In genomic region chr4:129161581-129162255, GRCm38 (mm10) we compare ENCODE assay signal across 31 mouse cellular contexts. TPM values are rescaled to one million over a fixed set of nuclear protein-coding genes. Genes with fewer than 3 reads are reported as not detected.
A peak's percentile ranks its signal among the peaks of the same experiment; 100 is the strongest.
DNase-seq lines count a peak whose midpoint lies in the region; ATAC-seq and TF ChIP-seq lines count a peak whose summit lies in the region.
"Had no signal": no experiment of that assay in that cellular context is flagged by ENCODE, and none has a peak within 500 bp of the region (broad histone marks: within the 10 kb centered on the region; RNA-seq: fewer than 3 reads in every experiment).

No protein-coding gene starts in this region.

- TF ChIP-seq CTCF in intestine, postnatal 0 days (IDR thresholded peaks at IDR 0.05; ENCODE audit: low read depth), result no peak
- TF ChIP-seq CTCF in cerebellum, adult 2 months (IDR thresholded peaks at IDR 0.05; ENCODE audit: borderline replicate concordance, insufficient read depth, low read depth, low read length), result no peak

- TF ChIP-seq POLR2A in cerebellum, adult 2 months (IDR thresholded peaks at IDR 0.05; ENCODE audit: borderline replicate concordance, insufficient read depth, low read length), result no peak

- H3K4me2 ChIP-seq in intestine, postnatal 0 days (replicated peaks; ENCODE audit: low read depth), result no peak overlapping the region
- no peak overlapping the region for H3K4me2 ChIP-seq in intestine, embryonic 15.5 days (replicated peaks)
- H3K4me2 ChIP-seq in midbrain, embryonic 16.5 days (ENCODE audit: low read length), result no peak overlapping the region
- H3K4me2 ChIP-seq: forebrain, embryonic 15.5 days; heart, embryonic 12.5 days; limb, embryonic 12.5 days; liver, embryonic 11.5 days; midbrain, embryonic 11.5 days; neural tube, embryonic 15.5 days had no signal

- no peaks in the 10 kb centered on the region for H3K27me3 ChIP-seq in intestine, postnatal 0 days (replicated peaks; ENCODE audit: control insufficient read depth, insufficient read depth, low read length)
- no peaks in the 10 kb centered on the region for H3K27me3 ChIP-seq in intestine, embryonic 15.5 days (replicated peaks)
- no peaks in the 10 kb centered on the region for H3K27me3 ChIP-seq in cerebellum, adult 2 months (ENCODE audit: control insufficient read depth, insufficient read depth, low read length)
- no peaks in the 10 kb centered on the region for H3K27me3 ChIP-seq in midbrain, embryonic 16.5 days (ENCODE audit: control insufficient read depth, insufficient read depth, low read depth, low read length)
- H3K27me3 ChIP-seq: CH12.LX; forebrain, embryonic 15.5 days; heart, embryonic 12.5 days; limb, embryonic 12.5 days; neural tube, embryonic 15.5 days had no signal

- H3K27ac ChIP-seq in intestine, postnatal 0 days (ENCODE audit: low read depth, low read length), result no peak overlapping the region
- H3K27ac ChIP-seq in intestine, embryonic 15.5 days, result no peak overlapping the region
- peak overlapping the region; percentile 95 for H3K27ac ChIP-seq in cerebellum, adult 2 months (ENCODE audit: insufficient read depth, low read length)
- no peak overlapping the region for H3K27ac ChIP-seq in midbrain, embryonic 16.5 days (ENCODE audit: low read length)
- H3K27ac ChIP-seq: embryonic facial prominence, embryonic 10.5 days; forebrain, embryonic 15.5 days; hindbrain, postnatal 0 days; kidney, postnatal 0 days; limb, embryonic 12.5 days; neural tube, embryonic 15.5 days; stomach, postnatal 0 days had no signal

- no peaks in the 10 kb centered on the region for H3K4me1 ChIP-seq in intestine, postnatal 0 days (replicated peaks; ENCODE audit: control insufficient read depth, insufficient read depth, low read length)
- no peaks in the 10 kb centered on the region; the same call in 1 of the 2 replicates for H3K4me1 ChIP-seq in intestine, embryonic 15.5 days (replicated peaks)
- no peaks in the 10 kb centered on the region; the same call in none of the 2 replicates for H3K4me1 ChIP-seq in cerebellum, adult 2 months (ENCODE audit: control insufficient read depth, insufficient read depth, low read length)
- H3K4me1 ChIP-seq in midbrain, embryonic 16.5 days (ENCODE audit: control insufficient read depth, insufficient read depth, low read length), result no peaks in the 10 kb centered on the region
- H3K4me1 ChIP-seq: embryonic facial prominence, embryonic 10.5 days; limb, embryonic 12.5 days; neural tube, embryonic 15.5 days had no signal

- peaks cover 19% of the 10 kb centered on the region for H3K36me3 ChIP-seq in intestine, postnatal 0 days (ENCODE audit: control insufficient read depth, insufficient read depth)
- H3K36me3 ChIP-seq in intestine, embryonic 15.5 days, result peaks cover 3% of the 10 kb centered on the region; the same call in 1 of the 2 replicates
- H3K36me3 ChIP-seq in midbrain, embryonic 16.5 days (ENCODE audit: control insufficient read depth, insufficient read depth, low read length), result peaks cover 2% of the 10 kb centered on the region; the same call in 1 of the 2 replicates

- 62% methylated on average over 4 of the region's 4 CpGs for WGBS in intestine, postnatal 0 days
- 88% methylated on average over 3 of the region's 4 CpGs for WGBS in intestine, embryonic 15.5 days
- WGBS in cerebellum, adult 2 months, result 11% methylated on average over 4 of the region's 4 CpGs
- WGBS in midbrain, embryonic 16.5 days, result 79% methylated on average over 4 of the region's 4 CpGs

- no peak overlapping the region for H3K9ac ChIP-seq in intestine, postnatal 0 days (ENCODE audit: low read depth, low read length)
- no peak overlapping the region for H3K9ac ChIP-seq in intestine, embryonic 15.5 days
- no peak overlapping the region for H3K9ac ChIP-seq in midbrain, embryonic 16.5 days (ENCODE audit: low read depth, low read length)
- H3K9ac ChIP-seq: forebrain, embryonic 15.5 days; heart, embryonic 12.5 days; limb, embryonic 12.5 days; liver, postnatal 0 days; neural tube, embryonic 15.5 days had no signal

- peak; percentile 68 for ATAC-seq in intestine, postnatal 0 days
- ATAC-seq in intestine, embryonic 15.5 days, result no peak
- no peak for ATAC-seq in midbrain, embryonic 16.5 days
- ATAC-seq: forebrain, embryonic 15.5 days; hindbrain, postnatal 0 days; liver, postnatal 0 days; lung, postnatal 0 days had no signal

- H3K9me3 ChIP-seq in intestine, postnatal 0 days (ENCODE audit: control insufficient read depth), result no peaks in the 10 kb centered on the region
- no peaks in the 10 kb centered on the region for H3K9me3 ChIP-seq in intestine, embryonic 15.5 days
- no peaks in the 10 kb centered on the region for H3K9me3 ChIP-seq in midbrain, embryonic 16.5 days (replicated peaks; ENCODE audit: control insufficient read depth, low read length, poor library complexity, severe bottlenecking)
- H3K9me3 ChIP-seq: embryonic facial prominence, embryonic 10.5 days; forebrain, embryonic 15.5 days; heart, embryonic 12.5 days; limb, embryonic 12.5 days; neural tube, embryonic 15.5 days had no signal

- peak; percentile 18 for DNase-seq in WW6 (ENCODE audit: low read depth, low spot score)
- DNase-seq in cerebellum, adult 2 months, result peak; percentile 69 to 79
- DNase-seq in cerebellum, postnatal 36 days, result peak; percentile 42 to 63
- no peak for DNase-seq in heart, postnatal 4 days
- DNase-seq in left cerebral cortex, adult 8-10 months (ENCODE audit: low spot score in 2 of 2), result no peak
- DNase-seq: B cell, adult 2 months; gastrocnemius, postnatal 14 days; heart, adult 11 months; heart, postnatal 10 days; kidney, adult 18-20 months; layer of hippocampus, postnatal 36 days; liver, postnatal 0 days had no signal

- no peak overlapping the region for H3K4me3 ChIP-seq in intestine, postnatal 0 days (ENCODE audit: low read depth, low read length)
- no peak overlapping the region for H3K4me3 ChIP-seq in intestine, embryonic 15.5 days (replicated peaks)
- H3K4me3 ChIP-seq in cerebellum, adult 2 months (replicated peaks; ENCODE audit: insufficient read depth, low read depth, low read length), result no peak overlapping the region
- no peak overlapping the region for H3K4me3 ChIP-seq in midbrain, embryonic 16.5 days (ENCODE audit: low read depth, low read length)
- H3K4me3 ChIP-seq: embryonic facial prominence, embryonic 10.5 days; forebrain, embryonic 15.5 days; heart, embryonic 12.5 days; limb, embryonic 12.5 days; neural tube, embryonic 15.5 days had no signal

RNA-seq across cellular contexts. Expression of gene Fndc5, which starts 24.9 kb away (rescaled TPM):
- polyA plus RNA-seq in intestine, postnatal 0 days (2015; fragmentation: Nextera tagmentation; extraction: Ambion mirVana), result 14.5 and 15.4 TPM in 2 replicates
- 2.7 and 2.9 TPM in 2 replicates for polyA plus RNA-seq in intestine, embryonic 15.5 days (2015; fragmentation: Nextera tagmentation; extraction: Ambion mirVana)
- 192 TPM in 2 replicates for polyA plus RNA-seq in cerebellum, adult 2 months (2012; rRNA removed)
- 100 to 1,000 TPM; 101 to 105 TPM for total RNA-seq in heart, postnatal 4 days (2021)
- total RNA-seq in left cerebral cortex, adult 8-10 months (2022), result 10 to 100 TPM; 59.2 to 67.3 (median 62.3) TPM
- 5.9 and 6.2 TPM in 2 replicates for polyA plus RNA-seq in midbrain, embryonic 16.5 days (2015; fragmentation: Nextera tagmentation; extraction: Ambion mirVana)
- total RNA-seq: megakaryocyte progenitor cell, adult 5-6 weeks had no signal

RNA-seq across cellular contexts. Expression of gene S100pbp, which starts 27.8 kb away (rescaled TPM):
- 6.9 and 7.7 TPM in 2 replicates for polyA plus RNA-seq in intestine, postnatal 0 days (2015; fragmentation: Nextera tagmentation; extraction: Ambion mirVana)
- 12.5 and 14.5 TPM in 2 replicates for polyA plus RNA-seq in intestine, embryonic 15.5 days (2015; fragmentation: Nextera tagmentation; extraction: Ambion mirVana)
- polyA plus RNA-seq in cerebellum, adult 2 months (2012; rRNA removed), result 28.5 and 31.3 TPM in 2 replicates
- 10 to 100 TPM; 22.5 to 24.2 TPM for total RNA-seq in heart, postnatal 4 days (2021)
- 10 to 100 TPM; 44.1 to 52.8 (median 46.3) TPM for total RNA-seq in left cerebral cortex, adult 8-10 months (2022)
- polyA plus RNA-seq in midbrain, embryonic 16.5 days (2015; fragmentation: Nextera tagmentation; extraction: Ambion mirVana), result 27.0 and 28.0 TPM in 2 replicates

RNA-seq across cellular contexts. Expression of gene Yars, which starts 27.8 kb away (rescaled TPM):
- polyA plus RNA-seq in intestine, postnatal 0 days (2015; fragmentation: Nextera tagmentation; extraction: Ambion mirVana), result 35.6 and 41.8 TPM in 2 replicates
- polyA plus RNA-seq in intestine, embryonic 15.5 days (2015; fragmentation: Nextera tagmentation; extraction: Ambion mirVana), result 94.2 and 97.2 TPM in 2 replicates
- polyA plus RNA-seq in cerebellum, adult 2 months (2012; rRNA removed), result 104 and 107 TPM in 2 replicates
- total RNA-seq in heart, postnatal 4 days (2021), result 10 to 100 TPM; 44.7 to 45.0 TPM
- total RNA-seq in left cerebral cortex, adult 8-10 months (2022), result 10 to 100 TPM; 90.5 to 98.5 (median 96.4) TPM
- 111 and 116 TPM in 2 replicates for polyA plus RNA-seq in midbrain, embryonic 16.5 days (2015; fragmentation: Nextera tagmentation; extraction: Ambion mirVana)

RNA-seq across cellular contexts. Expression of gene Hpca, which starts 39.9 kb away (rescaled TPM):
- 3.9 and 4.6 TPM in 2 replicates for polyA plus RNA-seq in intestine, postnatal 0 days (2015; fragmentation: Nextera tagmentation; extraction: Ambion mirVana)
- polyA plus RNA-seq in intestine, embryonic 15.5 days (2015; fragmentation: Nextera tagmentation; extraction: Ambion mirVana), result 4.1 and 5.2 TPM in 2 replicates
- 148 and 176 TPM in 2 replicates for polyA plus RNA-seq in cerebellum, adult 2 months (2012; rRNA removed)
- under 1 TPM; 0.25 to 0.69 TPM for total RNA-seq in heart, postnatal 4 days (2021)
- 100 to 1,000 TPM; 809 to 955 (median 872) TPM for total RNA-seq in left cerebral cortex, adult 8-10 months (2022)
- polyA plus RNA-seq in midbrain, embryonic 16.5 days (2015; fragmentation: Nextera tagmentation; extraction: Ambion mirVana), result 85.5 and 130 TPM in 2 replicates
- total RNA-seq: megakaryocyte progenitor cell, adult 5-6 weeks had no signal

RNA-seq across cellular contexts. Expression of gene Tmem54, which starts 56.4 kb away (rescaled TPM):
- polyA plus RNA-seq in intestine, postnatal 0 days (2015; fragmentation: Nextera tagmentation; extraction: Ambion mirVana), result 363 and 366 TPM in 2 replicates
- 90.0 and 106 TPM in 2 replicates for polyA plus RNA-seq in intestine, embryonic 15.5 days (2015; fragmentation: Nextera tagmentation; extraction: Ambion mirVana)
- 0.16 TPM in 2 replicates for polyA plus RNA-seq in cerebellum, adult 2 months (2012; rRNA removed)
- not detected for total RNA-seq in heart, postnatal 4 days (2021)
- not detected for total RNA-seq in left cerebral cortex, adult 8-10 months (2022)
- polyA plus RNA-seq in midbrain, embryonic 16.5 days (2015; fragmentation: Nextera tagmentation; extraction: Ambion mirVana), result not detected in 2 replicates
- total RNA-seq: CH12.LX; gastrocnemius, postnatal 14 days; heart, postnatal 10 days; hindbrain, postnatal 0 days; layer of hippocampus, adult 8-10 months; layer of hippocampus, postnatal 36 days; left cerebral cortex, postnatal 14 days had no signal
- polyA plus RNA-seq: cortical plate, adult 2 months; forebrain, embryonic 15.5 days; neural tube, embryonic 15.5 days had no signal

Comparison
In these comparisons a context has a peak if more than half of its experiments do, and no peak if none do; other contexts are left out.
1. DNase-seq: peak in WW6 (single experiment), cerebellum, adult 2 months (2 of 2) and cerebellum, postnatal 36 days (2 of 2); none in heart, postnatal 4 days (single experiment) and left cerebral cortex, adult 8-10 months (0 of 2).
2. RNA of gene Fndc5, which starts 24.9 kb away (polyA plus RNA-seq): 192 TPM in cerebellum, adult 2 months; 14.5 to 15.4 TPM in intestine, postnatal 0 days, 5.9 to 6.2 TPM in midbrain, embryonic 16.5 days and 2.7 to 2.9 TPM in intestine, embryonic 15.5 days; every median in the first group is over 10 times any median in the second.